Mouse (Mus musculus): ENCODE data around the gene Dad1. TPM values are rescaled to one million over a fixed set of nuclear protein-coding genes. Genes with fewer than 3 reads are reported as not detected.

Dad1 gene
- polyA plus RNA-seq, 1 experiment, result 625 TPM

DNA sequence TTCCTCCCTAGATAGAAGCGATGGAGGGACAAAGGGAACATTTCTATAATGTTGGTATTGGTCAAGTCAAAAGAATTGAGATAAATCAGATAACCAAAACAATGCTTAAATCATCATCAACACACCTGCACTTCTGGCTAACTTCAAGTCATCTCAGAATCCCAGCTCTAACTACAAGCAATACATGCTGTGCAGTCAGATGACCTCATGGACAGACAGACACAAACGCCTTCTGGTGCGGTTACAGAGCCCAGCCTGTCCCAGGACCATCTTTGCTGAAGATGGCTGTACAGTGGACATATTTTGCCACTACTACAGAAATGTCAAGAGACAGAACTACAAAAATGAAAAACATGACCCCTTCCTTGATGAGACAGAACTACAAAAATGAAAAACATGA lies 16.5 kb upstream of the Dad1 start:
- no peaks in the 10 kb centered on the region for H3K4me1 ChIP-seq (ENCODE audit: control insufficient read depth, insufficient read depth, low read length)
- H3K36me3 ChIP-seq (ENCODE audit: control insufficient read depth, insufficient read depth, low read length), result no peaks in the 10 kb centered on the region; the same call in 1 of the 2 replicates
- TF ChIP-seq POLR2A (IDR thresholded peaks at IDR 0.05; ENCODE audit: control insufficient read depth, low read depth, low read length) (no peak), CTCF (IDR thresholded peaks at IDR 0.05; ENCODE audit: control insufficient read depth, insufficient read depth, insufficient replicate concordance, low read depth, low read length) (no peak)
- H3K27ac ChIP-seq (ENCODE audit: control insufficient read depth, insufficient read depth, low read depth, low read length), result no peak overlapping the region
- no peaks in the 10 kb centered on the region for H3K27me3 ChIP-seq (ENCODE audit: control insufficient read depth, insufficient read depth, low read length)
- no peak overlapping the region for H3K4me3 ChIP-seq (ENCODE audit: control insufficient read depth, low read depth, low read length)

DNA sequence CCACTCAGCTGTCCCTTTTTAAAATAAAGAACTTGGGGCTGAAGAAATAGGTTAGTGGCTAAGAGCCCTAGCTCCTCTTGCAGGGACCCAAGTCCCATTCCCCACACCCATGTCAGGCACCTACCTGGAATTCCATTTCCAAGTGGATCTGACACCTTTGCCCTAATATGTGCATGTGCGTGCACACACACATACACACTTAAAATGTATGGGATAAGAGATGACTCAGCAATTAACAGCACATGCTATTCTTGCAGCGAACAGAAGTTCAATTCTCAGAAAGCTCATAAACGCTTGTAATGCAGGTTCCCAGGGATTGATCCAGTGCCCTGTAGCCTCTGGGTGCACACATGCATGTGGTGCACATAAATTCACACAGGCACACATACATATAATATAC lies 15.7 kb upstream of the Dad1 start:
- no peaks in the 10 kb centered on the region for H3K4me1 ChIP-seq (ENCODE audit: control insufficient read depth, insufficient read depth, low read length)
- no peak for TF ChIP-seq POLR2A (IDR thresholded peaks at IDR 0.05; ENCODE audit: control insufficient read depth, low read depth, low read length)
- TF ChIP-seq CTCF (IDR thresholded peaks at IDR 0.05; ENCODE audit: control insufficient read depth, insufficient read depth, insufficient replicate concordance, low read depth, low read length), result no peak

DNA sequence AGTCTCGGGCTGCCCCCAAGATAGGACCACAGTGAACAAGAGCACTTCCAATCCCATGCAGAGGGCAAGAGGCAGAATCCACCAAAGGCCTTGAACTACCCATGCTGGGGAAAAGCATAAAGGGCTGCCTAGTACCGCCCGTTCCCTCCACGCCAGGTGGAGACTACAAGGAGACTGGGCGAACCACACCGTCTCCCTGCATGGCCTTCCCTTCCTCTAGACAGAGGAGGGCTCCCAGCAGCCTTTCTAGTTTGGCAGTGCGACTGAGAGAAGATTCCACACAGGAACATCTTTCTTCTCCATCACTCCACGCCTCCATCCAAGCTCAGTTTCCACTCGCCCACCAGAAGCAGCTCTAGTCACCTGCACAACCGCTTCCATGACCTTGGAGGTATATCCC lies 14.1 kb upstream of the Dad1 start:
- no peaks in the 10 kb centered on the region for H3K27me3 ChIP-seq (ENCODE audit: control insufficient read depth, insufficient read depth, low read length)
- H3K27ac ChIP-seq (ENCODE audit: control insufficient read depth, insufficient read depth, low read depth, low read length), result no peak overlapping the region
- TF ChIP-seq CTCF (IDR thresholded peaks at IDR 0.05; ENCODE audit: control insufficient read depth, insufficient read depth, insufficient replicate concordance, low read depth, low read length) (no peak), POLR2A (IDR thresholded peaks at IDR 0.05; ENCODE audit: control insufficient read depth, low read depth, low read length) (no peak)
- H3K36me3 ChIP-seq (ENCODE audit: control insufficient read depth, insufficient read depth, low read length), result no peaks in the 10 kb centered on the region; the same call in 1 of the 2 replicates
- no peaks in the 10 kb centered on the region for H3K4me1 ChIP-seq (ENCODE audit: control insufficient read depth, insufficient read depth, low read length)
- no peak overlapping the region for H3K4me3 ChIP-seq (ENCODE audit: control insufficient read depth, low read depth, low read length)

More for the DNA sequence above, 15.7 kb upstream of the Dad1 start:
- Histone ChIP-seq H3K4me3 (ENCODE audit: control insufficient read depth, low read depth, low read length) (no peak overlapping the region), H3K36me3 (ENCODE audit: control insufficient read depth, insufficient read depth, low read length) (no peaks in the 10 kb centered on the region; the same call in 1 of the 2 replicates), H3K27ac (ENCODE audit: control insufficient read depth, insufficient read depth, low read depth, low read length) (no peak overlapping the region), H3K27me3 (ENCODE audit: control insufficient read depth, insufficient read depth, low read length) (no peaks in the 10 kb centered on the region)

DNA sequence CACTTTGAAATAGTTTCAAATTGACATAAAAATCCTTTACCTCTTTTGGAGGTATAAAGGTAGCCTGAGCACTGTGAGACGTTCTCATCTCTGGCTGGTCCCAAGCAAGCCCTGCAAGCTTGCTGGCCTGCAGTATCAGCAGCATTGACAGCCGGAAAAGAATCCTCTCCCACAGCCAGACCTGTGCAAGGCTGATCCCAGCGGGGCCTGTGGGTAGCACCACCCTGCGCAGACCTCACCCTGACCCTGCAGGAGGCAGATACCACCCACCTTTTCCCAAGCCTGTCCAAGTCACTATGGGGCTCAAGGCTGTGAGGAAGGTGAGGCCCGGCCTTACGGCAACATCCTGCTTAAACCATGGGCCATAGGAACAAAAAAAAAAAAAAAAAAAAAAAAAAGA lies 12.0 kb upstream of the Dad1 start:
- no peaks in the 10 kb centered on the region for H3K4me1 ChIP-seq (ENCODE audit: control insufficient read depth, insufficient read depth, low read length)
- no peak for TF ChIP-seq POLR2A (IDR thresholded peaks at IDR 0.05; ENCODE audit: control insufficient read depth, low read depth, low read length)
- TF ChIP-seq CTCF (IDR thresholded peaks at IDR 0.05; ENCODE audit: control insufficient read depth, insufficient read depth, insufficient replicate concordance, low read depth, low read length), result no peak
- no peaks in the 10 kb centered on the region for H3K27me3 ChIP-seq (ENCODE audit: control insufficient read depth, insufficient read depth, low read length)
- no peaks in the 10 kb centered on the region; the same call in 1 of the 2 replicates for H3K36me3 ChIP-seq (ENCODE audit: control insufficient read depth, insufficient read depth, low read length)
- H3K27ac ChIP-seq (ENCODE audit: control insufficient read depth, insufficient read depth, low read depth, low read length), result no peak overlapping the region
- no peak overlapping the region for H3K4me3 ChIP-seq (ENCODE audit: control insufficient read depth, low read depth, low read length)

DNA sequence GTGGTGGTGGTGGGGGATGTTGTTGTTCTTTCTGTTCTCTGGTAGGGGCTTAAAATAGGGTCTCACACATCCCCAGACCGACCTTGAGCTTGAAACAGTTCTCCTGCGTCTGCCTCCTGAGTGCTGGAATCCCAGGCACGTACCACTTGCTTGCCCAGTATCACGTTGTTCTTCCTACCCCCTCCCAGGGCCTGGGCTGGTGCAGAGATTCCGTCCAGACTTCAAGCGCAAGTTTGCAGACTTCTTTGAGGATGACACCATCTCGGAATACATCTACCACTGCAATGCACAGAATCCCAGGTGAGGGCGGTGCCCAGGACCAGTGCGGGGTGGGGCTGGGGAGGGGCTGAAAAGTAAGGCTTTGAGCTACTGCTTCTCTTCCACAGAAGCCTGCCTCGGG lies 11.2 kb upstream of the Dad1 start:
- no peaks in the 10 kb centered on the region; the same call in 1 of the 2 replicates for H3K36me3 ChIP-seq (ENCODE audit: control insufficient read depth, insufficient read depth, low read length)
- no peaks in the 10 kb centered on the region for H3K27me3 ChIP-seq (ENCODE audit: control insufficient read depth, insufficient read depth, low read length)
- no peaks in the 10 kb centered on the region for H3K4me1 ChIP-seq (ENCODE audit: control insufficient read depth, insufficient read depth, low read length)
- TF ChIP-seq POLR2A (IDR thresholded peaks at IDR 0.05; ENCODE audit: control insufficient read depth, low read depth, low read length) (no peak), CTCF (IDR thresholded peaks at IDR 0.05; ENCODE audit: control insufficient read depth, insufficient read depth, insufficient replicate concordance, low read depth, low read length) (no peak)
- no peak overlapping the region; the same call in 1 of the 2 replicates for H3K27ac ChIP-seq (ENCODE audit: control insufficient read depth, insufficient read depth, low read depth, low read length)
- no peak overlapping the region for H3K4me3 ChIP-seq (ENCODE audit: control insufficient read depth, low read depth, low read length)

DNA sequence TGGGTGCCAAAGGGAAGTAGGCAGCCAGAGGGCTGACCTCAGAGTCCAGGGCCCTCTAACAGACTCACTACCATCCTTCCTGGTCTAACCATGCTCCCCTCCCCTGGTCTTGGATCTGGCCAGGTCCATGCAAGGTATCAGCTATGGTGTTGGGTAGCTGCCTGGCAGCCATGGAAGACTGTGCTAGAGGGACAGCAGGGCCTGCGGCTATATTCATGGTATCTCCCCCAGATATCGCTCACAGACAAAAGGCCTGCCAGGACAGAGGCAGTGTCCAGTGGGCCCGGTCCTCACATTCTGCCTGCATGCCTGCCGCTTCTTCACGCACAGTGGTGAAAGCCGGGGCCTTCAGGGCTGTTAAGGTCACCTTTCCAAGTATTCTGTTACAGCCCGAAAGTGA lies 10.3 kb upstream of the Dad1 start:
- TF ChIP-seq POLR2A (IDR thresholded peaks at IDR 0.05; ENCODE audit: control insufficient read depth, low read depth, low read length) (no peak), CTCF (IDR thresholded peaks at IDR 0.05; ENCODE audit: control insufficient read depth, insufficient read depth, insufficient replicate concordance, low read depth, low read length) (no peak)
- H3K4me1 ChIP-seq (ENCODE audit: control insufficient read depth, insufficient read depth, low read length), result peaks cover 3% of the 10 kb centered on the region; the same call in 1 of the 2 replicates
- no peaks in the 10 kb centered on the region for H3K27me3 ChIP-seq (ENCODE audit: control insufficient read depth, insufficient read depth, low read length)
- H3K4me3 ChIP-seq (ENCODE audit: control insufficient read depth, low read depth, low read length), result no peak overlapping the region
- H3K36me3 ChIP-seq (ENCODE audit: control insufficient read depth, insufficient read depth, low read length), result no peaks in the 10 kb centered on the region; the same call in 1 of the 2 replicates
- no peak overlapping the region for H3K27ac ChIP-seq (ENCODE audit: control insufficient read depth, insufficient read depth, low read depth, low read length)

DNA sequence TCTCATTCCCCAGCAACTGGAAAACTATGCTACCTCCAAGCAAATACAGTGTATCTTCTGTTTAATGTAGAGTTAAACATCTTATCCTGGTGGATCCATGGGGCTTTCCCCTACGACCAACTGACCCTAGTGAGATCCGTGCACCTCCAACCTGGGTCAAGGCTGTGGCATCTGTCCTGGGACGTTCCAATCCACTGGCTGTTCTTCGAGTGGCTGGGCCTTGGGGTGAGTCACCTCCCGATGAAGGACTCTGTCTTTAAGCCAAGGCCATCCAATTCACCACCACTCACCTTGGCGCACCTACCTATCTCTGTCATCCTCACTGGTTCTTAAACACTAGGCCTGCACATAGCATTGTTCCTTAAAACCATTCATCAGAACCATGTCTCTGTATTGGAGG lies 9.2 kb upstream of the Dad1 start:
- TF ChIP-seq POLR2A (IDR thresholded peaks at IDR 0.05; ENCODE audit: control insufficient read depth, low read depth, low read length), result no peak
- no peak for TF ChIP-seq CTCF (IDR thresholded peaks at IDR 0.05; ENCODE audit: control insufficient read depth, insufficient read depth, insufficient replicate concordance, low read depth, low read length)
- H3K36me3 ChIP-seq (ENCODE audit: control insufficient read depth, insufficient read depth, low read length), result no peaks in the 10 kb centered on the region; the same call in 1 of the 2 replicates
- no peak overlapping the region for H3K27ac ChIP-seq (ENCODE audit: control insufficient read depth, insufficient read depth, low read depth, low read length)
- no peaks in the 10 kb centered on the region for H3K27me3 ChIP-seq (ENCODE audit: control insufficient read depth, insufficient read depth, low read length)
- no peak overlapping the region for H3K4me3 ChIP-seq (ENCODE audit: control insufficient read depth, low read depth, low read length)
- H3K4me1 ChIP-seq (ENCODE audit: control insufficient read depth, insufficient read depth, low read length), result peaks cover 8% of the 10 kb centered on the region

DNA sequence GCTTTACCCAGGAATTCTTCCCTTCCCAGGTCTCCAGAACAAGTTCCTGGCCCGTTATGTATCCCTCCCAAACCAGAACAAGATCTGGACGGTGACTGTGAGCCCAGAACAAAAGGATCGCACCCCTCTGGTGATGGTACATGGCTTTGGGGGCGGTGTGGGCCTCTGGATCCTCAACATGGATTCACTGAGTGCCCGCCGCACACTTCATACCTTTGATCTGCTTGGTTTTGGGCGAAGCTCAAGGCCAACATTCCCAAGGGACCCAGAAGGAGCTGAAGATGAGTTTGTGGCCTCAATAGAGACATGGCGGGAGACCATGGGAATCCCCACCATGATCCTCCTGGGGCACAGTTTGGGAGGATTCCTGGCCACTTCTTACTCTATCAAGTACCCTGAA lies 8.7 kb upstream of the Dad1 start:
- Histone ChIP-seq H3K27ac (ENCODE audit: control insufficient read depth, insufficient read depth, low read depth, low read length) (no peak overlapping the region), H3K4me3 (ENCODE audit: control insufficient read depth, low read depth, low read length) (no peak overlapping the region), H3K27me3 (ENCODE audit: control insufficient read depth, insufficient read depth, low read length) (no peaks in the 10 kb centered on the region), H3K4me1 (ENCODE audit: control insufficient read depth, insufficient read depth, low read length) (peaks cover 8% of the 10 kb centered on the region), H3K36me3 (ENCODE audit: control insufficient read depth, insufficient read depth, low read length) (no peaks in the 10 kb centered on the region; the same call in 1 of the 2 replicates)
- no peak for TF ChIP-seq CTCF (IDR thresholded peaks at IDR 0.05; ENCODE audit: control insufficient read depth, insufficient read depth, insufficient replicate concordance, low read depth, low read length)
- TF ChIP-seq POLR2A (IDR thresholded peaks at IDR 0.05; ENCODE audit: control insufficient read depth, low read depth, low read length), result no peak
